9 mouse cellular contexts compared by ENCODE assay signal in genomic region chr1:192444658-192445447, GRCm38 (mm10).
A peak's percentile ranks its signal among the peaks of the same experiment; 100 is the strongest.
DNase-seq lines count a peak whose midpoint lies in the region; ATAC-seq and TF ChIP-seq lines count a peak whose summit lies in the region.
"Had no signal": no experiment of that assay in that cellular context is flagged by ENCODE, and none has a peak within 500 bp of the region (broad histone marks: within the 10 kb centered on the region; RNA-seq: fewer than 3 reads in every experiment).

No protein-coding gene starts in this region.

- H3K4me1 ChIP-seq in stomach, postnatal 0 days (replicated peaks; ENCODE audit: control insufficient read depth, insufficient read depth): no peaks in the 10 kb centered on the region

- no peak overlapping the region for H3K9ac ChIP-seq in stomach, postnatal 0 days (ENCODE audit: low read length)

- no peaks in the 10 kb centered on the region for H3K27me3 ChIP-seq in stomach, postnatal 0 days (ENCODE audit: control insufficient read depth, insufficient read depth, low read length)

- peak overlapping the region; percentile 53; the same call in 1 of the 2 replicates for H3K27ac ChIP-seq in stomach, postnatal 0 days (replicated peaks)
- H3K27ac ChIP-seq: macrophage had no signal

- H3K4me2 ChIP-seq in stomach, postnatal 0 days (replicated peaks; ENCODE audit: low read depth): no peak overlapping the region

- no peaks in the 10 kb centered on the region for H3K36me3 ChIP-seq in stomach, postnatal 0 days (ENCODE audit: control insufficient read depth, insufficient read depth, low read length)

- DNase-seq in thymus, postnatal 4 days: peak; percentile 12
- no peak for DNase-seq in thymus, postnatal 0 days (ENCODE audit: low spot score)
- peak; percentile 94 for DNase-seq in fat pad, adult 2 months (ENCODE audit: extremely low read depth, low read depth, low spot score)
- peak; percentile 56 to 62 for DNase-seq in heart, postnatal 10 days
- DNase-seq in layer of hippocampus, adult 8-10 months (ENCODE audit: low spot score in 2 of 2): peak; percentile 69 to 76
- peak; percentile 41 for DNase-seq in stomach, postnatal 0 days (ENCODE audit: low spot score)

- no peaks in the 10 kb centered on the region for H3K9me3 ChIP-seq in stomach, postnatal 0 days (ENCODE audit: control insufficient read depth, low read length)

- 29% methylated on average over 7 of the region's 7 CpGs for WGBS in stomach, postnatal 0 days

- TF ChIP-seq EP300 in stomach, postnatal 0 days (optimal IDR thresholded peaks at IDR 0.05): no peak

- H3K4me3 ChIP-seq in stomach, postnatal 0 days (ENCODE audit: low read depth, low read length): no peak overlapping the region

- ATAC-seq in megakaryocyte-erythroid progenitor cell, adult 5-6 weeks (replicated peaks; ENCODE audit: low FRiP score, low TSS enrichment, poor library complexity, severe bottlenecking): peak; percentile 34; the same call in 1 of the 2 replicates
- ATAC-seq in stomach, postnatal 0 days (ENCODE audit: low FRiP score, low TSS enrichment): peak; percentile 59; the same call in 1 of the 2 replicates
- ATAC-seq in erythroid progenitor cell, adult 5-6 weeks (replicated peaks; ENCODE audit: low FRiP score, poor library complexity, severe bottlenecking): no peak

- intact Hi-C loops in heart, postnatal 10 days (cut with DNase I): no loop called here

- TF ChIP-seq CTCF in stomach, postnatal 0 days (IDR thresholded peaks at IDR 0.05; ENCODE audit: low read depth): no peak
